Mouse (Mus musculus) midbrain, embryonic 16.5 days (tissue): ENCODE measurements around the gene Fbln7. TPM values are rescaled to one million over a fixed set of nuclear protein-coding genes. Genes with fewer than 3 reads are reported as not detected.
A peak's percentile ranks its signal among the peaks of the same experiment; 100 is the strongest.

Source experiments
- ATAC-seq: fragments of 200-750 bp; cut with Nextera tagmentation; 2 replicates; pipeline ENCODE4 v1.8.0; 2017; ENCODE audit warnings: moderate TSS enrichment
- H3K27ac ChIP-seq: fragments of 300-500 bp; sonication (generic); 2 replicates; pipeline ENCODE4 v1.5.1; 2014; ENCODE audit warnings: mild to moderate bottlenecking, low read length, mixed read lengths
- H3K27me3 ChIP-seq: fragments of 300-500 bp; sonication (generic); 2 replicates; pipeline ENCODE4 v1.6.1; 2014; ENCODE audit warnings: low read depth, low read length, mixed read lengths; ENCODE audit not compliant: control insufficient read depth, insufficient read depth
- H3K36me3 ChIP-seq: fragments of 300-500 bp; sonication (generic); 2 replicates; pipeline ENCODE4 v1.6.1; 2014; ENCODE audit warnings: mild to moderate bottlenecking, low read length, moderate library complexity, mixed read lengths; ENCODE audit not compliant: control insufficient read depth, insufficient read depth
- H3K4me1 ChIP-seq: fragments of 300-500 bp; sonication (generic); 2 replicates; pipeline ENCODE4 v1.6.1; 2014; ENCODE audit warnings: mild to moderate bottlenecking, low read length, mixed read lengths; ENCODE audit not compliant: control insufficient read depth, insufficient read depth
- H3K4me2 ChIP-seq: fragments of 300-500 bp; sonication (generic); 2 replicates; pipeline ENCODE4 v1.6.1; 2014; ENCODE audit warnings: mild to moderate bottlenecking, low read length, mixed read lengths
- H3K4me3 ChIP-seq: fragments of 300-500 bp; sonication (generic); 2 replicates; pipeline ENCODE4 v1.5.1; 2014; ENCODE audit warnings: low read depth, mild to moderate bottlenecking, low read length, moderate library complexity, mixed read lengths
- H3K9ac ChIP-seq: fragments of 300-500 bp; sonication (generic); 2 replicates; pipeline ENCODE4 v1.6.1; 2014; ENCODE audit warnings: low read depth, low read length, mixed read lengths
- H3K9me3 ChIP-seq: fragments of 300-500 bp; sonication (generic); replicated peaks from 2 replicates; pipeline ENCODE4 v1.6.1; 2014; ENCODE audit warnings: mild to moderate bottlenecking, low read length, mixed read lengths; ENCODE audit not compliant: control insufficient read depth, poor library complexity, severe bottlenecking
- WGBS: fragments of 180-500 bp; shearing (Covaris S2); extraction: QIAGEN DNeasy Blood & Tissue Kit; methylation state at CpG from one replicate; pipeline ENCODE4 v1.1.7; 2014; 5-methylcytosine and 5-hydroxymethylcytosine counted together
- polyA plus RNA-seq: library from polyadenylated mRNA; unstranded; fragments of >200 nt; fragmentation: Nextera tagmentation; extraction: Ambion mirVana; gene quantifications from 2 replicates; pipeline ENCODE4 v1.2.1, GENCODE M21; 2015

The Fbln7 gene
- polyA plus RNA-seq, 1 experiment from 2014 or later: 4.0 TPM

DNA sequence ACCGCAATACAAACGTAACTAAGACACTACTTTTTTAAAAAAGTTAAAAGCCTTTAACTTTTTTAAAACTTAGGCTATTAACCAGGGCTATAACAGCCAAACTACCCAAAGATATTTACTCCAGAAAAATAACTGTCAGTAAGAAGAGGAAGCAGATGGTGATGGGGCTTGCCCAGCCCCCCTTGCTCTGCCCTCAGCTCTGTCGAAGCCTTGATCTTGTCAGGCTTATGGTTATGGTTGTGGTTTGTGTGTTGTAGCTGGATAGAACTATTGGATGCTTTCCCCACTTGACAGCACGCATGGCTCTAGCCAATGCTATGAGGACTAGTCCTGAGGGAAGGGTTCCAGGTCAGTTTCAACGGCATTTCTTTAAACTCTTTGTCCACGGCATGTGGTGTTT is 3.8 kb upstream of the Fbln7 start:
- Histone ChIP-seq H3K9ac (no peak overlapping the region), H3K27ac (no peak overlapping the region), H3K4me2 (no peak overlapping the region), H3K4me3 (no peak overlapping the region), H3K27me3 (peaks cover 3% of the 10 kb centered on the region), H3K9me3 (no peaks in the 10 kb centered on the region), H3K4me1 (no peaks in the 10 kb centered on the region), H3K36me3 (no peaks in the 10 kb centered on the region)
- 91% methylated on average over 6 of the region's 6 CpGs for WGBS
- no peak for ATAC-seq

DNA sequence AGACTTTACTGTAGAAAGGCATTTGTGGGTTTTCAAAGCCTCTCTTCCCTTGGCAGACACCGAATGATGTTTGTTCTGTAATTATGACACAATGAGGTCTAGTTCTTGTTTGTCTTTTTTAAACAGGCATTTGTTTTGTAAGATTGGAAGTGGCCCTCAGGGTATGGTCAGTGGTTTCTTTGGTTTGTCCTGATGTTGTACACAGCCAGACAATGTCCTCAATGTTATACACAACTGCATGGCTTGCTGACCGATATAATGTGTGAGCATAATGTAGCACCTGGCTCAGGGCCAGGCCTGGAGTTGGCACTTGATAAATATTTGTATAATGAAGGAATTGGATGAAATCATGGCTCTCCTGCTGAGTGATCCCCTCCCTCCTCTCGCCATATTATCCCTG is 2.9 kb upstream of the Fbln7 start:
- H3K4me3 ChIP-seq: no peak overlapping the region
- no peaks in the 10 kb centered on the region for H3K36me3 ChIP-seq
- H3K9me3 ChIP-seq: no peaks in the 10 kb centered on the region
- H3K9ac ChIP-seq: no peak overlapping the region
- no peaks in the 10 kb centered on the region for H3K4me1 ChIP-seq
- H3K27me3 ChIP-seq: peaks cover 3% of the 10 kb centered on the region
- H3K27ac ChIP-seq: no peak overlapping the region
- 72% methylated on average over 3 of the region's 3 CpGs for WGBS
- no peak for ATAC-seq
- no peak overlapping the region for H3K4me2 ChIP-seq

DNA sequence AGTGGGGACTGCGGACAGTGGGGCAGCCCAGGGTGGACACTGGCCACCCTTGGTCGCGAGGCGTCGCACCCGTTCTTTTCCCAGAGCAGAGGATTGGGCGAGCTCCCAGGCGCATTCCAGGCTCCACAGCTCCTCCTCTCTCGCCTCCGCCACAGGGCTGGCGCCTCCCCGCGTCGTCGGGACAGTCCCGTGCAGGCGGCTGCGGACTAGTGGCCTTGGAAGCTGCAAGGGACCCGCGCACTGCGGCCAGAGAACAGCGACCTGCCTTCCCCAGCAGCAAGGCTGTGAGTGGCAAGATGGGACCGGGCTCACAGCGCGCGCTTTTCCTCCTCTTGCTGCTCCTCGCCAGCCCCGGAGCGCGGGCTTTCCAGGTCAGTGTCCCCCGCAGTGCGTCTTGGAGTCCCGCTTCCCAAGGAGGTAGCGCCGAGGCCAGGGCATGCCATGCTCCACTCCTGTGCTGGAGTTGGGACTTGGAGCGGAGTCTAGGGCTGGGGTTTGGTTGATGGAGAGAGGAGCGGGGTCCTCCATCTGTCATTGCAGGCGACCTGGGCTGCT is 1.1 kb downstream of the Fbln7 start:
- Histone ChIP-seq H3K27ac (no peak overlapping the region), H3K36me3 (no peaks in the 10 kb centered on the region), H3K9me3 (no peaks in the 10 kb centered on the region), H3K27me3 (peaks cover 3% of the 10 kb centered on the region), H3K9ac (peak overlapping the region; percentile 66), H3K4me2 (peak overlapping the region; percentile 86), H3K4me3 (peak overlapping the region; percentile 53), H3K4me1 (no peaks in the 10 kb centered on the region)
- WGBS: under 1% methylated on average over 38 of the region's 38 CpGs
- peak; percentile 56; the same call in 1 of the 2 replicates for ATAC-seq

DNA sequence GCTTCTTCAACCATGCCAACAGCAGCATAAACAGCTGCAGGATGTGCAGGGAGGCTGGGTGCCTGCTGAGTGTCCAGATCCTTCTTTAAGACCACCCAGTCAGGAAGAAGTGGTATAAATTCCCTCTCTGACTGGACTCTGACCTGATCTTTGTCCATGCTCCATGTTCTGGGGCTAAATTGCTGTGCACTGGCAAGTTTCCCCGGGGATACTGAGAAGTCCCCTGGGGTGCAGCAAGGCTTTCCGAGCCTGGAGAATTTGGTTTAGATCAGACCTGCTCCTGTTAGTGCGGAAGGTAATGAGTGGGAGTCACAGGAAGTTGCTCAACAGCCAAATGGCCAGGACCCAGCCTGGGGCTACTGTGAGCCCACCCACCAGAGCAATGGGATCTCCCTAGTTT is 2.3 kb downstream of the Fbln7 start:
- H3K4me2 ChIP-seq: no peak overlapping the region
- no peak for ATAC-seq
- 69% methylated on average over 3 of the region's 3 CpGs for WGBS
- no peaks in the 10 kb centered on the region for H3K9me3 ChIP-seq
- peaks cover 3% of the 10 kb centered on the region for H3K27me3 ChIP-seq
- H3K4me3 ChIP-seq: no peak overlapping the region
- no peaks in the 10 kb centered on the region for H3K4me1 ChIP-seq
- no peak overlapping the region for H3K9ac ChIP-seq
- H3K36me3 ChIP-seq: no peaks in the 10 kb centered on the region
- no peak overlapping the region for H3K27ac ChIP-seq

DNA sequence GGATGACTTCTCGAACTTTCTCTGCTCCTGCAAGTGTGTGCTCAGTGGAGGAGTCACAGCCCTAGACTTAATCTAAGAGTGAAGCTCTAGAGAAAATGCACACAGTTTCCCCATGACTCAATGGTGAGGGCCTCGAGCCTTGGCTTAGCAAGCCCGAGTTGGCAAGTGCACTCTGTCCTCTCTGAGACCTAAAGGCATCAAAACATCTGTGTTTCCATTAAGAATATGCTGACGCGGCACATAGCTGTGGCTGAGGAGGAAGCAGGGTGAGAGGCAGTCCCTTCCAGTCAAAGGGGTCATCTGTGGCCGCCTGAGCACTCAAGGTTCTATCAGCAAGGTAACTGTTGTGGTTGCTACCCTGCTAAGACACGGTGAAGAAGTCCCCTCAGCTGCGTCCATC is 8.9 kb downstream of the Fbln7 start:
- Histone ChIP-seq H3K4me3 (no peak overlapping the region), H3K27me3 (no peaks in the 10 kb centered on the region), H3K9me3 (no peaks in the 10 kb centered on the region), H3K4me1 (no peaks in the 10 kb centered on the region), H3K36me3 (no peaks in the 10 kb centered on the region), H3K27ac (no peak overlapping the region), H3K4me2 (no peak overlapping the region), H3K9ac (no peak overlapping the region)
- WGBS: 86% methylated on average over 8 of the region's 8 CpGs
- no peak for ATAC-seq

DNA sequence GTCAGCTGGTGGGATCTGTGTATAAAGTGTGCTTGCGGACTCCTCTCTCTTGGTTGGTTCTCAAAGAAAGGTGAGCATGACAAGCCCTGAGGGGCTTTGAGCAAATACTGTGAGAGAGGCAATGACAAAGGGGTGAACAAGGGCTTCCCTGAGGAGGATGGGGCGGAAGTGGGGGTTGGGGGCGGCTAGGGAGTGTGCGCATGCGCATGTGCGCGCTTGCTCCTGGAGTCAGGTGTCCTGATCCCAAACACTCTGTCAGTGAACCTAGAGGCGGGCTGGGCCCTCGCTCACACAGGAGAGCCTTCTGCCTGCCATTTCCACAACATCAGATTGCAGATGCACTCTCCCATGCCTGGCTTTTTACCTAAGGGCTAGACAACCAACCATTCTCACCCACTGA is 9.5 kb downstream of the Fbln7 start:
- H3K9ac ChIP-seq: no peak overlapping the region
- H3K9me3 ChIP-seq: no peaks in the 10 kb centered on the region
- no peak overlapping the region for H3K27ac ChIP-seq
- no peaks in the 10 kb centered on the region for H3K27me3 ChIP-seq
- no peaks in the 10 kb centered on the region for H3K4me1 ChIP-seq
- H3K36me3 ChIP-seq: no peaks in the 10 kb centered on the region
- WGBS: 92% methylated on average over 9 of the region's 9 CpGs
- H3K4me2 ChIP-seq: no peak overlapping the region
- no peak overlapping the region for H3K4me3 ChIP-seq
- no peak for ATAC-seq

DNA sequence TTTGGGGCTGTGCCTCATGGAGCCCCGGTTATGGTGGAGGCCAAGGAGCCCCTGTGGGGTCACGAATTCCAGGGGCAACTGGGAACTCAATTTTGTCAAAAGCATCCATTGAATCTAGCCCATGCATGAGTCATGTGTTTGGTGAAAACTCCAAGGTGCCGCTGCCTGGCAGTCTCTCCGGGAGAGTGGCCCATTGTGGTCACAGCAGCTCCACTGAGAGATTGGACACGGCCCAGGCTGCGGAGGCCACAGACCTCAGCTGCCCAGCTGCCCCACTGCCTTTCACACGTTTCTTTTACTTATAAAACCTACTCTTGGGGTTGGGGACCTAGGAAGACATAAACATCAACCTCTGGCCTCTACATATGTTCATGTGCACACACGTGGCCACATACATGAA is 12.7 kb downstream of the Fbln7 start:
- Histone ChIP-seq H3K4me1 (no peaks in the 10 kb centered on the region), H3K4me3 (no peak overlapping the region), H3K36me3 (no peaks in the 10 kb centered on the region), H3K9me3 (no peaks in the 10 kb centered on the region), H3K9ac (no peak overlapping the region), H3K27me3 (no peaks in the 10 kb centered on the region), H3K27ac (no peak overlapping the region), H3K4me2 (no peak overlapping the region)
- 83% methylated on average over 8 of the region's 8 CpGs for WGBS
- no peak for ATAC-seq

DNA sequence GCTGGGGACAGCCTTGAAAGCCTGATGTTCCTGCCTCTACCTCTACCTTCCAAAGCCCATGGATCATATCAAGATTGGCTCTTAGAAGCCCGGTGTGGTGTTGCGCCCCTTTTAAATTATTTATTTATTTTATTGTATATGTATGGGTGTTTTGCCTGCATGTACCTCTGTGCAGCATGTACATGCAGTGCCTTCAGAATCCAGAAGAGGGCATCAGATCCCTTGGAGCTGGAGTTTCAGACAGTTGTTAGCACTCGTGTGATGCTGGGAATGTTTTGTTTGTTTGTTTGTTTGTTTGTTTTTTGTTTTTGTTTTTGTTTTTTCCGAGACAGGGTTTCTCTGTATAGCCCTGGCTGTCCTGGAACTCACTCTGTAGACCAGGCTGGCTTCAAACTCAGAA is 18.5 kb downstream of the Fbln7 start:
- WGBS: 69% methylated on average over 4 of the region's 4 CpGs
- H3K27ac ChIP-seq: no peak overlapping the region

DNA sequence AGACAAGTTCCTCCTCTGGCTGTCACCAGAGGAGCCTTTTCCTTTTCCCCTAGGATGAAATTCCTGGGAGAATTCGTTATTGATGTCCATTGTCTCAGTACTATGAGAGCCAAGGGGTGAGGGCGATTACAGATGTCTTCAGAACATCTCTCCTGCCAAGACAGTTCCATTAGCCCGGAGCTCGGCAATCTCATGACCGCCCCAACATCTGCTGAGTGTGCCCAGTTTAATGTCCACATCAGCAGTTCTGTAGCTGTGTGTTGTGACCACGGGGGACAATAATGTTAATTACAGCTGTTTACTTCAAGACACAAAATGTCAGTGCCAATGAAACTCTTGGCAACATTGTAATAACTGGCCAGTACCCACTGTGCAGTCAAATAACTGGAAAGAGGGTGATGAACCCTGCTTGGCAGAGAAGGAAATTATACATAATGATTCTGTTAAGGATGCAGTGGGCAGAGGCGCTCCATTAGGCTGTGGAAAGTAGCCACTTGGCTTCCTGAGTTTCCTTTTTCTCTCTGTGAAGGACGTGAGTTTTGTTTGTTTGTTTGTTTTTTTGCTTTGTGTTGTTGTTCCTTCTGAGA is 22.5 kb downstream of the Fbln7 start:
- Histone ChIP-seq H3K27ac (no peak overlapping the region), H3K9me3 (no peaks in the 10 kb centered on the region), H3K4me3 (no peak overlapping the region), H3K4me2 (no peak overlapping the region), H3K4me1 (no peaks in the 10 kb centered on the region), H3K27me3 (no peaks in the 10 kb centered on the region), H3K36me3 (no peaks in the 10 kb centered on the region), H3K9ac (no peak overlapping the region)
- no peak for ATAC-seq
- WGBS: 83% methylated on average over 8 of the region's 8 CpGs

More for the DNA sequence above, 18.5 kb downstream of the Fbln7 start:
- Histone ChIP-seq H3K27me3 (no peaks in the 10 kb centered on the region), H3K9ac (no peak overlapping the region), H3K4me2 (no peak overlapping the region), H3K9me3 (no peaks in the 10 kb centered on the region), H3K36me3 (no peaks in the 10 kb centered on the region), H3K4me1 (no peaks in the 10 kb centered on the region), H3K4me3 (no peak overlapping the region)
- no peak for ATAC-seq
